In genomic region chr7:100399231-100399913, GRCm38 (mm10) we compare ENCODE assay signal across 11 mouse cellular contexts. TPM values are rescaled to one million over a fixed set of nuclear protein-coding genes. Genes with fewer than 3 reads are reported as not detected.
A peak's percentile ranks its signal among the peaks of the same experiment; 100 is the strongest.
DNase-seq lines count a peak whose midpoint lies in the region; ATAC-seq and TF ChIP-seq lines count a peak whose summit lies in the region.
"Had no signal": no experiment of that assay in that cellular context is flagged by ENCODE, and none has a peak within 500 bp of the region (broad histone marks: within the 10 kb centered on the region; RNA-seq: fewer than 3 reads in every experiment).

No protein-coding gene starts in this region.

- 77% methylated on average over 8 of the region's 8 CpGs for WGBS in embryonic facial prominence, embryonic 11.5 days
- whole genome bisulfite sequencing in hindbrain, postnatal 0 days: 56% methylated on average over 8 of the region's 8 CpGs

- H3K4me3 ChIP-seq in embryonic facial prominence, embryonic 11.5 days (ENCODE audit: low read depth, low read length): no peak overlapping the region
- no peak overlapping the region for H3K4me3 ChIP-seq in hindbrain, postnatal 0 days (ENCODE audit: low read length)
- H3K4me3 ChIP-seq: limb, embryonic 12.5 days had no signal

- no peak overlapping the region for H3K4me2 ChIP-seq in embryonic facial prominence, embryonic 11.5 days (ENCODE audit: low read depth, low read length)
- H3K4me2 ChIP-seq in hindbrain, postnatal 0 days (ENCODE audit: low read depth, low read length): no peak overlapping the region
- H3K4me2 ChIP-seq: limb, embryonic 12.5 days had no signal

- H3K9ac ChIP-seq in embryonic facial prominence, embryonic 11.5 days (replicated peaks; ENCODE audit: low read length): no peak overlapping the region
- H3K9ac ChIP-seq in hindbrain, postnatal 0 days (replicated peaks; ENCODE audit: low read length): no peak overlapping the region
- H3K9ac ChIP-seq: limb, embryonic 12.5 days had no signal

- H3K27me3 ChIP-seq in embryonic facial prominence, embryonic 11.5 days (ENCODE audit: control insufficient read depth, insufficient read depth, low read length): no peaks in the 10 kb centered on the region
- no peaks in the 10 kb centered on the region for H3K27me3 ChIP-seq in hindbrain, postnatal 0 days (ENCODE audit: insufficient read depth, low read length)
- H3K27me3 ChIP-seq: limb, embryonic 12.5 days had no signal

- peaks cover 4% of the 10 kb centered on the region for H3K36me3 ChIP-seq in embryonic facial prominence, embryonic 11.5 days (replicated peaks; ENCODE audit: control insufficient read depth, insufficient read depth, low read depth, low read length)
- H3K36me3 ChIP-seq in hindbrain, postnatal 0 days (ENCODE audit: insufficient read depth, low read length): peaks cover 16% of the 10 kb centered on the region; the same call in 1 of the 2 replicates

- no peak for TF ChIP-seq CTCF in hindbrain, postnatal 0 days (IDR thresholded peaks at IDR 0.05; ENCODE audit: low read depth)

- DNase-seq in kidney, postnatal 25 days: peak; percentile 5 to 41
- no peak for DNase-seq in kidney, postnatal 10 days
- peak; percentile 24 to 31 for DNase-seq in adrenal gland, postnatal 36 days
- DNase-seq in embryonic facial prominence, embryonic 11.5 days (ENCODE audit: low spot score): peak; percentile 40
- peak; percentile 47 for DNase-seq in hindbrain, postnatal 0 days (ENCODE audit: low spot score)
- DNase-seq in frontal cortex, postnatal 36 days (ENCODE audit: low spot score in 2 of 2): no peak
- DNase-seq in spleen, adult 18-20 months: no peak
- DNase-seq: cerebellum, postnatal 36 days; right cerebral cortex, postnatal 4 days had no signal

- H3K27ac ChIP-seq in embryonic facial prominence, embryonic 11.5 days (replicated peaks; ENCODE audit: low read depth, low read length): no peak overlapping the region
- no peak overlapping the region for H3K27ac ChIP-seq in hindbrain, postnatal 0 days
- H3K27ac ChIP-seq: limb, embryonic 12.5 days had no signal

- H3K9me3 ChIP-seq in embryonic facial prominence, embryonic 11.5 days (replicated peaks; ENCODE audit: control insufficient read depth, low read length): no peaks in the 10 kb centered on the region
- no peaks in the 10 kb centered on the region for H3K9me3 ChIP-seq in hindbrain, postnatal 0 days (ENCODE audit: low read length)
- H3K9me3 ChIP-seq: limb, embryonic 12.5 days had no signal

- H3K4me1 ChIP-seq in embryonic facial prominence, embryonic 11.5 days (ENCODE audit: control insufficient read depth, insufficient read depth, low read length): no peaks in the 10 kb centered on the region
- H3K4me1 ChIP-seq in hindbrain, postnatal 0 days (ENCODE audit: insufficient read depth, low read length): no peaks in the 10 kb centered on the region
- H3K4me1 ChIP-seq: limb, embryonic 12.5 days had no signal

- ATAC-seq in embryonic facial prominence, embryonic 11.5 days (replicated peaks; ENCODE audit: insufficient number of reproducible peaks, low FRiP score, low TSS enrichment, low read depth): no peak
- ATAC-seq in hindbrain, postnatal 0 days: peak; percentile 67
- ATAC-seq in granulocyte monocyte progenitor cell, adult 5-6 weeks (replicated peaks; ENCODE audit: poor library complexity, severe bottlenecking): no peak

RNA-seq across cellular contexts. Expression of gene Ppme1, which starts 27.3 kb away (rescaled TPM):
- 10 to 100 TPM; 53.8 to 67.6 TPM for total RNA-seq in adrenal gland, postnatal 36 days (2021)
- polyA plus RNA-seq in embryonic facial prominence, embryonic 11.5 days (2014; fragmentation: Nextera tagmentation; extraction: Ambion mirVana): 68.9 and 69.9 TPM in 2 replicates
- total RNA-seq in hindbrain, postnatal 0 days (2014; rRNA removed): 133 and 155 TPM in 2 replicates
- polyA plus RNA-seq in hindbrain, postnatal 0 days (2015; fragmentation: Nextera tagmentation; extraction: Ambion mirVana): 122 and 138 TPM in 2 replicates
- total RNA-seq in granulocyte monocyte progenitor cell, adult 5-6 weeks (2014; fragmentation: Nextera tagmentation): 24.9 and 27.0 TPM in 2 replicates
- 42.7 and 71.7 TPM in 2 replicates for total RNA-seq in granulocyte monocyte progenitor cell, adult 5-6 weeks (2017)

RNA-seq across cellular contexts. Expression of gene C2cd3, which starts 27.3 kb away (rescaled TPM):
- 10 to 100 TPM; 20.8 to 21.0 TPM for total RNA-seq in adrenal gland, postnatal 36 days (2021)
- 32.4 and 32.8 TPM in 2 replicates for polyA plus RNA-seq in embryonic facial prominence, embryonic 11.5 days (2014; fragmentation: Nextera tagmentation; extraction: Ambion mirVana)
- 18.2 and 18.3 TPM in 2 replicates for total RNA-seq in hindbrain, postnatal 0 days (2014; rRNA removed)
- polyA plus RNA-seq in hindbrain, postnatal 0 days (2015; fragmentation: Nextera tagmentation; extraction: Ambion mirVana): 9.2 and 9.8 TPM in 2 replicates
- total RNA-seq in granulocyte monocyte progenitor cell, adult 5-6 weeks (2014; fragmentation: Nextera tagmentation): 50.5 and 60.2 TPM in 2 replicates
- 21.0 and 30.9 TPM in 2 replicates for total RNA-seq in granulocyte monocyte progenitor cell, adult 5-6 weeks (2017)

Comparison
In these comparisons a context has a peak if more than half of its experiments do, and no peak if none do; other contexts are left out.
1. DNase-seq: peak in kidney, postnatal 25 days (2 of 2), adrenal gland, postnatal 36 days (2 of 2), embryonic facial prominence, embryonic 11.5 days (single experiment) and hindbrain, postnatal 0 days (single experiment); none in kidney, postnatal 10 days (single experiment), frontal cortex, postnatal 36 days (0 of 2) and spleen, adult 18-20 months (0 of 2).